Mouse (Mus musculus): Measurements from ENCODE around the gene Ago3. TPM values are rescaled to one million over a fixed set of nuclear protein-coding genes. Genes with fewer than 3 reads are reported as not detected.

The Ago3 gene
- total and polyA plus RNA-seq, 2 experiments: 4.9 to 8.6 TPM

- Histone ChIP-seq H3K4me3 (ENCODE audit: insufficient read depth, low read depth, low read length) (peak overlapping the region; percentile 87), H3K79me2 (ENCODE audit: control insufficient read depth, insufficient read depth, low read length) (peaks cover 10% of the 10 kb centered on the region), H3K9ac (ENCODE audit: low read depth, low read length) (peak overlapping the region; percentile 88), H3K36me3 (ENCODE audit: control insufficient read depth, insufficient read depth, low read length) (no peaks in the 10 kb centered on the region), H3K27ac (replicated peaks; ENCODE audit: insufficient read depth, low read depth, low read length) (peak overlapping the region; percentile 41), H3K4me1 (ENCODE audit: control insufficient read depth, insufficient read depth, low read length) (0 out of 2 replicates have a peak, but pooled peaks cover 2% of the 10 kb centered on the region), H3K27me3 (ENCODE audit: control insufficient read depth, insufficient read depth, low read length) (no peaks in the 10 kb centered on the region)
- no peak for TF ChIP-seq CTCF (IDR thresholded peaks at IDR 0.05; ENCODE audit: low read depth, low read length)
- no peak for TF ChIP-seq POLR2A (IDR thresholded peaks at IDR 0.05; ENCODE audit: extremely low read depth, insufficient read depth, low read length)
- DNase-seq (ENCODE audit: extremely low read depth, low read depth, low spot score): peak; percentile 43
- WGBS: 3% methylated on average over 23 of the region's 25 CpGs
These were observed 38.4 kb upstream of the Ago3 start for GRCm38 (mm10) chr4:126467721-126468284.

- no peak overlapping the region for H3K9ac ChIP-seq (ENCODE audit: low read depth, low read length)
- WGBS: 75% methylated on average over 8 of the region's 8 CpGs
- no peak for DNase-seq (ENCODE audit: extremely low read depth, low read depth, low spot score)
These were observed 36.9 kb upstream of the Ago3 start for GRCm38 (mm10) chr4:126466251-126466750.

GRCm38 (mm10) chr4:126465843-126466242 lies 36.5 kb upstream of the Ago3 start:
- H3K4me1 ChIP-seq (ENCODE audit: control insufficient read depth, insufficient read depth, low read length): 0 out of 2 replicates have a peak, but pooled peaks cover 2% of the 10 kb centered on the region
- WGBS: 66% methylated on average over 8 of the region's 8 CpGs
- DNase-seq (ENCODE audit: extremely low read depth, low read depth, low spot score): no peak
- no peak overlapping the region for H3K9ac ChIP-seq (ENCODE audit: low read depth, low read length)
- H3K27me3 ChIP-seq (ENCODE audit: control insufficient read depth, insufficient read depth, low read length): no peaks in the 10 kb centered on the region
- no peaks in the 10 kb centered on the region for H3K36me3 ChIP-seq (ENCODE audit: control insufficient read depth, insufficient read depth, low read length)
- no peak overlapping the region for H3K27ac ChIP-seq (replicated peaks; ENCODE audit: insufficient read depth, low read depth, low read length)
- TF ChIP-seq POLR2A (IDR thresholded peaks at IDR 0.05; ENCODE audit: extremely low read depth, insufficient read depth, low read length) (no peak), CTCF (IDR thresholded peaks at IDR 0.05; ENCODE audit: low read depth, low read length) (no peak)
- no peak overlapping the region for H3K4me3 ChIP-seq (ENCODE audit: insufficient read depth, low read depth, low read length)
- H3K79me2 ChIP-seq (ENCODE audit: control insufficient read depth, insufficient read depth, low read length): peaks cover 10% of the 10 kb centered on the region

More at GRCm38 (mm10) chr4:126466251-126466750, 36.9 kb upstream of the Ago3 start:
- Histone ChIP-seq H3K27me3 (ENCODE audit: control insufficient read depth, insufficient read depth, low read length) (no peaks in the 10 kb centered on the region), H3K36me3 (ENCODE audit: control insufficient read depth, insufficient read depth, low read length) (no peaks in the 10 kb centered on the region), H3K79me2 (ENCODE audit: control insufficient read depth, insufficient read depth, low read length) (peaks cover 10% of the 10 kb centered on the region), H3K27ac (replicated peaks; ENCODE audit: insufficient read depth, low read depth, low read length) (no peak overlapping the region), H3K4me1 (ENCODE audit: control insufficient read depth, insufficient read depth, low read length) (0 out of 2 replicates have a peak, but pooled peaks cover 2% of the 10 kb centered on the region), H3K4me3 (ENCODE audit: insufficient read depth, low read depth, low read length) (no peak overlapping the region)
- TF ChIP-seq CTCF (IDR thresholded peaks at IDR 0.05; ENCODE audit: low read depth, low read length): no peak
- no peak for TF ChIP-seq POLR2A (IDR thresholded peaks at IDR 0.05; ENCODE audit: extremely low read depth, insufficient read depth, low read length)

- H3K27me3 ChIP-seq (ENCODE audit: control insufficient read depth, insufficient read depth, low read length): no peaks in the 10 kb centered on the region
- H3K9ac ChIP-seq (ENCODE audit: low read depth, low read length): no peak overlapping the region
- H3K36me3 ChIP-seq (ENCODE audit: control insufficient read depth, insufficient read depth, low read length): peaks cover under 1% of the 10 kb centered on the region; the same call in 1 of the 2 replicates
- 72% methylated on average over 2 of the region's 2 CpGs for WGBS
- no peak for DNase-seq (ENCODE audit: extremely low read depth, low read depth, low spot score)
- peaks cover 10% of the 10 kb centered on the region for H3K79me2 ChIP-seq (ENCODE audit: control insufficient read depth, insufficient read depth, low read length)
- no peak overlapping the region for H3K4me3 ChIP-seq (ENCODE audit: insufficient read depth, low read depth, low read length)
- H3K4me1 ChIP-seq (ENCODE audit: control insufficient read depth, insufficient read depth, low read length): 0 out of 2 replicates have a peak, but pooled peaks cover 2% of the 10 kb centered on the region
- H3K27ac ChIP-seq (replicated peaks; ENCODE audit: insufficient read depth, low read depth, low read length): no peak overlapping the region
- TF ChIP-seq POLR2A (IDR thresholded peaks at IDR 0.05; ENCODE audit: extremely low read depth, insufficient read depth, low read length): no peak
- no peak for TF ChIP-seq CTCF (IDR thresholded peaks at IDR 0.05; ENCODE audit: low read depth, low read length)
These were observed 35.5 kb upstream of the Ago3 start for GRCm38 (mm10) chr4:126464892-126465235.

GRCm38 (mm10) chr4:126464189-126464891 lies 35.0 kb upstream of the Ago3 start:
- Histone ChIP-seq H3K36me3 (ENCODE audit: control insufficient read depth, insufficient read depth, low read length) (peaks cover 5% of the 10 kb centered on the region; the same call in 1 of the 2 replicates), H3K27ac (replicated peaks; ENCODE audit: insufficient read depth, low read depth, low read length) (no peak overlapping the region), H3K79me2 (ENCODE audit: control insufficient read depth, insufficient read depth, low read length) (peaks cover 10% of the 10 kb centered on the region), H3K4me1 (ENCODE audit: control insufficient read depth, insufficient read depth, low read length) (0 out of 2 replicates have a peak, but pooled peaks cover 2% of the 10 kb centered on the region), H3K9ac (ENCODE audit: low read depth, low read length) (no peak overlapping the region), H3K4me3 (ENCODE audit: insufficient read depth, low read depth, low read length) (no peak overlapping the region), H3K27me3 (ENCODE audit: control insufficient read depth, insufficient read depth, low read length) (no peaks in the 10 kb centered on the region)
- DNase-seq (ENCODE audit: extremely low read depth, low read depth, low spot score): no peak
- no peak for TF ChIP-seq POLR2A (IDR thresholded peaks at IDR 0.05; ENCODE audit: extremely low read depth, insufficient read depth, low read length)
- TF ChIP-seq CTCF (IDR thresholded peaks at IDR 0.05; ENCODE audit: low read depth, low read length): no peak
- WGBS: 39% methylated on average over 4 of the region's 4 CpGs
